Mouse (Mus musculus) lung, embryonic 15.5 days (tissue): ENCODE measurements around the gene Ccdc78. TPM values are rescaled to one million over a fixed set of nuclear protein-coding genes. Genes with fewer than 3 reads are reported as not detected.

Source experiments
- ATAC-seq: fragments of 200-750 bp; cut with Nextera tagmentation; 2 replicates; pipeline ENCODE4 v1.8.0; 2017; ENCODE audit warnings: moderate number of reproducible peaks, borderline replicate concordance; ENCODE audit not compliant: low FRiP score, low TSS enrichment; ENCODE audit errors: extremely low read depth
- H3K27ac ChIP-seq: fragments of 300-500 bp; sonication (generic); 2 replicates; pipeline ENCODE4 v1.5.1; 2015; ENCODE audit warnings: moderate library complexity, mild to moderate bottlenecking, inconsistent platforms
- H3K27me3 ChIP-seq: fragments of 300-500 bp; sonication (generic); 2 replicates; pipeline ENCODE4 v1.6.1; 2015; ENCODE audit warnings: inconsistent platforms
- H3K36me3 ChIP-seq: fragments of 300-500 bp; sonication (generic); 2 replicates; pipeline ENCODE4 v1.6.1; 2015; ENCODE audit warnings: inconsistent platforms
- H3K4me1 ChIP-seq: fragments of 300-500 bp; sonication (generic); 2 replicates; pipeline ENCODE4 v1.6.1; 2015; ENCODE audit warnings: inconsistent platforms
- H3K4me2 ChIP-seq: fragments of 300-500 bp; sonication (generic); 2 replicates; pipeline ENCODE4 v1.6.1; 2015; ENCODE audit warnings: inconsistent platforms, mild to moderate bottlenecking, moderate library complexity
- H3K4me3 ChIP-seq: fragments of 300-500 bp; sonication (generic); 2 replicates; pipeline ENCODE4 v1.5.1; 2015; ENCODE audit warnings: mild to moderate bottlenecking, inconsistent platforms
- H3K9ac ChIP-seq: fragments of 300-500 bp; sonication (generic); 2 replicates; pipeline ENCODE4 v1.6.1; 2015; ENCODE audit warnings: inconsistent platforms
- H3K9me3 ChIP-seq: fragments of 300-500 bp; sonication (generic); 2 replicates; pipeline ENCODE4 v1.6.1; 2016; ENCODE audit warnings: inconsistent platforms
- WGBS: fragments of 180-500 bp; shearing (Covaris S2); methylation state at CpG from one replicate; pipeline ENCODE4 v1.1.7; 2015; 5-methylcytosine and 5-hydroxymethylcytosine counted together
- microRNA-seq: library from miRNA; unstranded; fragments of <30 nt; microRNA quantifications from one replicate; pipeline ENCODE4, GENCODE M21; 2016
- polyA plus RNA-seq: library from polyadenylated mRNA; unstranded; fragments of >200 nt; fragmentation: Nextera tagmentation; extraction: Ambion mirVana; gene quantifications from 2 replicates; pipeline ENCODE4 v1.2.1, GENCODE M21; 2015

Gene Ccdc78
- polyA plus RNA-seq, 1 experiment from 2014 or later: 0.70 TPM

DNA sequence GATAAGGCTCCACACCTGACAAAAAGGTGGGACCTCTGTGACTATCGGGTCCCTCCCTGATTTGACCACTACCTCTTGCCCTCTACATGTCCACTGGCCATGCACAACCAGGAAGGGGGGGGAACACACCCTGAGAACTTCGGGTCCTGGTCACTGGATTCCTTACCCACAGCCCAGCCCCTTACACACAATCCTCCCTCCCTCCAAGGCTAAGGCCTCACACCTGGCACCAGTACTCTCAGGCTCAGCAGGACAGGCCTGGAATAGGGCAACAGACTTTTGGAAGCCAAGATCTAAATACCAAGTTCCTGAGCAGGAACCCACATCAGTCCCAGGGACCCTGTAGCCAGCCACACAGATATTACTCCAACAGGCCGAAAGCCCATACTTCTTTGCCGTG lies 52.5 kb downstream of the Ccdc78 start:
- WGBS: 77% methylated on average over 4 of the region's 4 CpGs
- ATAC-seq: no peak
- Histone ChIP-seq H3K27ac (no peak overlapping the region), H3K4me1 (peaks cover 46% of the 10 kb centered on the region), H3K9ac (no peak overlapping the region), H3K4me3 (no peak overlapping the region), H3K4me2 (no peak overlapping the region), H3K9me3 (no peaks in the 10 kb centered on the region), H3K27me3 (no peaks in the 10 kb centered on the region), H3K36me3 (peaks cover 40% of the 10 kb centered on the region)

DNA sequence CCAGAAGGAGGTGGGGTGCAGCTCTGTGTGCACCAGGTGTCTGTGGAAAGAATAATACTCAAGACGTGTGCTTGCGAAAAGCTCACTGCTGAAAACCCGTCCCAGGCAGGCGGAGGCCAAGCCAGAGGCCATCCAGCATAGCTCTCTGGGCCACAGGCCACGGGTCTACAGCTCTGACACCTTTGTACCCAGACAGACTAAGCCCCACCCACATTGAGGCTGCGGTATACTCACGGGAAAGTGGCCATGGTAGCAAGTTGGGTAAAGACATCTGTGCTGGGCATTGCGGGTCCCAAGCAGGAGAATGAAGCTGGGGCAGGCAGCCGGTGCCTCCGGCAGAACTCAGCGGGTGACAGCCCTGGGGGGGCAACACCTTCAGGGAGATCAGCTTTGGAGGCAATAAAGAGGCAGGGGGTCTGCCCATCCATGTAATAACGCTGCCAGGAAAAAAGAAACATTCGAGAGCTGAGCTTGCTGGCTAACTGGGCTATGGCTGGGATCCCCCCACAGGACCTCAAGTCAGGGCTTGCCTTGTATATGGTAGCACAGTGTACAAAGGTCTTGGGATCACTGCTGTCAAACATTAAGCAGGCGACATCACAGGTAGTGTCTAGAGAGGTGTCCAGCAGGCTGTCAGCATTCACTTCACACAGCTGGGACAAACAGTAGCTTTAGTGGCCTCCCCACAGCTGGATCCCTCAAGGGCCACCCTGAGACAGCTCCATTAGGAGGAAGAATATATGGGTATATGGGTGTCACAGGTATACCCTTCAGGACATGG lies 53.3 kb downstream of the Ccdc78 start:
- Histone ChIP-seq H3K36me3 (peaks cover 40% of the 10 kb centered on the region), H3K4me1 (peaks cover 40% of the 10 kb centered on the region)
- WGBS: 81% methylated on average over 14 of the region's 14 CpGs

More for the DNA sequence above, 53.3 kb downstream of the Ccdc78 start:
- Histone ChIP-seq H3K9ac (no peak overlapping the region), H3K4me2 (no peak overlapping the region), H3K4me3 (no peak overlapping the region), H3K27me3 (no peaks in the 10 kb centered on the region), H3K27ac (no peak overlapping the region), H3K9me3 (no peaks in the 10 kb centered on the region)
- ATAC-seq: no peak

Small RNA genes lying within 50 kb of the gene (microRNA-seq; reads per million reads assigned to microRNA genes)
- gene Gm25083 (not detected), gene Mir3082 (1.1 reads per million), gene Mir6966 (not detected)

Other genes starting within 250 kb of the Ccdc78 start
- 0.35 and 0.76 TPM in 2 replicates for gene Sox8, start 215.9 kb upstream of the Ccdc78 start, polyA plus RNA-seq
- 25.7 and 26.7 TPM in 2 replicates for gene Lmf1, start 207.5 kb upstream of the Ccdc78 start, polyA plus RNA-seq
- 2.3 and 3.0 TPM in 2 replicates for gene Gng13, start 69.4 kb upstream of the Ccdc78 start, polyA plus RNA-seq
- gene Chtf18, start 59.2 kb upstream of the Ccdc78 start, polyA plus RNA-seq: 36.7 and 42.0 TPM in 2 replicates
- gene Rpusd1, start 58.9 kb upstream of the Ccdc78 start, polyA plus RNA-seq: 24.5 and 24.7 TPM in 2 replicates
- gene Mslnl, start 50.5 kb upstream of the Ccdc78 start, polyA plus RNA-seq: 0.44 and 0.71 TPM in 2 replicates
- gene Msln, start 32.2 kb upstream of the Ccdc78 start, polyA plus RNA-seq: 15.8 and 24.2 TPM in 2 replicates
- gene Narfl, start 12.8 kb upstream of the Ccdc78 start, polyA plus RNA-seq: 25.8 and 30.2 TPM in 2 replicates
- 58.3 and 59.9 TPM in 2 replicates for gene Haghl, start 907 bp upstream of the Ccdc78 start, polyA plus RNA-seq
- gene Fam173a, start 6.3 kb downstream of the Ccdc78 start, polyA plus RNA-seq: 105 and 109 TPM in 2 replicates
- 0.49 TPM in 1 of 2 replicates, not detected in the other for gene AC134908.4, start 9.1 kb downstream of the Ccdc78 start, polyA plus RNA-seq
- gene Metrn, start 10.6 kb downstream of the Ccdc78 start, polyA plus RNA-seq: 56.9 and 59.8 TPM in 2 replicates
- 0.88 and 1.6 TPM in 2 replicates for gene Fbxl16, start 22.5 kb downstream of the Ccdc78 start, polyA plus RNA-seq
- gene Wdr24, start 37.0 kb downstream of the Ccdc78 start, polyA plus RNA-seq: 25.2 and 26.5 TPM in 2 replicates
- gene Jmjd8, start 42.3 kb downstream of the Ccdc78 start, polyA plus RNA-seq: 50.7 and 51.5 TPM in 2 replicates
- gene Stub1, start 46.8 kb downstream of the Ccdc78 start, polyA plus RNA-seq: 349 and 363 TPM in 2 replicates
- gene Rhbdl1, start 50.7 kb downstream of the Ccdc78 start, polyA plus RNA-seq: 0.82 and 1.2 TPM in 2 replicates
- 2.2 and 2.5 TPM in 2 replicates for gene Gm20683, start 55.2 kb downstream of the Ccdc78 start, polyA plus RNA-seq
- gene Rhot2, start 58.3 kb downstream of the Ccdc78 start, polyA plus RNA-seq: 20.1 and 20.6 TPM in 2 replicates
- gene Wdr90, start 74.9 kb downstream of the Ccdc78 start, polyA plus RNA-seq: 32.2 and 32.8 TPM in 2 replicates
- gene Mcrip2, start 82.2 kb downstream of the Ccdc78 start, polyA plus RNA-seq: 18.1 and 21.7 TPM in 2 replicates
- gene Mettl26, start 88.5 kb downstream of the Ccdc78 start, polyA plus RNA-seq: 51.4 and 53.5 TPM in 2 replicates
- gene Wfikkn1, start 94.3 kb downstream of the Ccdc78 start, polyA plus RNA-seq: 0.35 and 0.40 TPM in 2 replicates
- 25.6 and 27.4 TPM in 2 replicates for gene Rab40c, start 133.1 kb downstream of the Ccdc78 start, polyA plus RNA-seq
- gene Pigq, start 158.4 kb downstream of the Ccdc78 start, polyA plus RNA-seq: 62.7 and 65.0 TPM in 2 replicates
- gene Nhlrc4, start 158.4 kb downstream of the Ccdc78 start, polyA plus RNA-seq: 0.51 TPM in 1 of 2 replicates, not detected in the other
- 0.09 TPM in 1 of 2 replicates, not detected in the other for gene A930017K11Rik, start 166.0 kb downstream of the Ccdc78 start, polyA plus RNA-seq
- gene Capn15, start 199.2 kb downstream of the Ccdc78 start, polyA plus RNA-seq: 20.8 and 21.9 TPM in 2 replicates